Mouse (Mus musculus): ENCODE data around the gene Mcrip2. TPM values are rescaled to one million over a fixed set of nuclear protein-coding genes. Genes with fewer than 3 reads are reported as not detected.

The Mcrip2 gene
- polyA plus RNA-seq, 1 experiment, result 258 TPM

GRCm38 (mm10) chr17:25830806-25831431 is 37.6 kb downstream of the Mcrip2 start:
- TF ChIP-seq POLR2A (IDR thresholded peaks at IDR 0.05; ENCODE audit: low read depth, low read length) (no peak), CTCF (conservative IDR thresholded peaks at IDR 0.05; ENCODE audit: insufficient read depth, insufficient read length, low read depth, low read length) (no peak)
- 81% methylated on average over 14 of the region's 14 CpGs for WGBS
- no peak overlapping the region for H3K4me3 ChIP-seq (ENCODE audit: insufficient read depth, low read depth, low read length)

GRCm38 (mm10) chr17:25830200-25830753 is 38.3 kb downstream of the Mcrip2 start:
- Histone ChIP-seq H3K27ac (ENCODE audit: insufficient read depth, low read depth, low read length) (no peak overlapping the region), H3K27me3 (replicated peaks; ENCODE audit: control insufficient read depth, insufficient read depth, low read length) (no peaks in the 10 kb centered on the region), H3K4me3 (ENCODE audit: insufficient read depth, low read depth, low read length) (no peak overlapping the region), H3K4me1 (ENCODE audit: control insufficient read depth, insufficient read depth, low read length) (peaks cover 20% of the 10 kb centered on the region), H3K36me3 (ENCODE audit: control insufficient read depth, insufficient read depth, low read length) (no peaks in the 10 kb centered on the region)
- 71% methylated on average over 4 of the region's 4 CpGs for WGBS
- peak; percentile 13 for DNase-seq
- TF ChIP-seq POLR2A (IDR thresholded peaks at IDR 0.05; ENCODE audit: low read depth, low read length), result no peak
- no peak for TF ChIP-seq CTCF (conservative IDR thresholded peaks at IDR 0.05; ENCODE audit: insufficient read depth, insufficient read length, low read depth, low read length)

More at GRCm38 (mm10) chr17:25830806-25831431, 37.6 kb downstream of the Mcrip2 start:
- no peaks in the 10 kb centered on the region for H3K36me3 ChIP-seq (ENCODE audit: control insufficient read depth, insufficient read depth, low read length)
- H3K4me1 ChIP-seq (ENCODE audit: control insufficient read depth, insufficient read depth, low read length), result peaks cover 26% of the 10 kb centered on the region
- DNase-seq, result peak; percentile 6
- H3K27ac ChIP-seq (ENCODE audit: insufficient read depth, low read depth, low read length), result no peak overlapping the region
- no peaks in the 10 kb centered on the region for H3K27me3 ChIP-seq (replicated peaks; ENCODE audit: control insufficient read depth, insufficient read depth, low read length)

GRCm38 (mm10) chr17:25829558-25830017 is 39.0 kb downstream of the Mcrip2 start:
- Histone ChIP-seq H3K4me3 (ENCODE audit: insufficient read depth, low read depth, low read length) (peak overlapping the region; percentile 67), H3K4me1 (ENCODE audit: control insufficient read depth, insufficient read depth, low read length) (peaks cover 13% of the 10 kb centered on the region), H3K36me3 (ENCODE audit: control insufficient read depth, insufficient read depth, low read length) (no peaks in the 10 kb centered on the region), H3K27me3 (replicated peaks; ENCODE audit: control insufficient read depth, insufficient read depth, low read length) (no peaks in the 10 kb centered on the region), H3K27ac (ENCODE audit: insufficient read depth, low read depth, low read length) (peak overlapping the region; percentile 72; the same call in 1 of the 2 replicates)
- 24% methylated on average over 8 of the region's 8 CpGs for WGBS
- DNase-seq, result peak; percentile 23
- TF ChIP-seq CTCF (conservative IDR thresholded peaks at IDR 0.05; ENCODE audit: insufficient read depth, insufficient read length, low read depth, low read length) (no peak), POLR2A (IDR thresholded peaks at IDR 0.05; ENCODE audit: low read depth, low read length) (no peak)

- H3K36me3 ChIP-seq (ENCODE audit: control insufficient read depth, insufficient read depth, low read length), result no peaks in the 10 kb centered on the region
- H3K4me3 ChIP-seq (ENCODE audit: insufficient read depth, low read depth, low read length), result peak within 1 kb of the TSS; percentile 67
- H3K4me1 ChIP-seq (ENCODE audit: control insufficient read depth, insufficient read depth, low read length), result peaks cover 18% of the 10 kb centered on the region
- TF ChIP-seq CTCF (conservative IDR thresholded peaks at IDR 0.05; ENCODE audit: insufficient read depth, insufficient read length, low read depth, low read length), result peak; percentile 51
- TF ChIP-seq POLR2A (IDR thresholded peaks at IDR 0.05; ENCODE audit: low read depth, low read length), result peak; percentile 69
- WGBS, result under 1% methylated on average over 32 of the region's 32 CpGs
- peak; percentile 90 for DNase-seq
- no peaks in the 10 kb centered on the region for H3K27me3 ChIP-seq (replicated peaks; ENCODE audit: control insufficient read depth, insufficient read depth, low read length)
- H3K27ac ChIP-seq (ENCODE audit: insufficient read depth, low read depth, low read length), result peak within 1 kb of the TSS; percentile 72
Observed at GRCm38 (mm10) chr17:25828712-25829557, 39.6 kb downstream of the Mcrip2 start, which contains the start of gene Jmjd8. Gene Jmjd8, plus strand, starts transcription at chr17:25828867.

GRCm38 (mm10) chr17:25828223-25828594 is 40.4 kb downstream of the Mcrip2 start:
- Histone ChIP-seq H3K36me3 (ENCODE audit: control insufficient read depth, insufficient read depth, low read length) (no peaks in the 10 kb centered on the region), H3K4me1 (ENCODE audit: control insufficient read depth, insufficient read depth, low read length) (peaks cover 20% of the 10 kb centered on the region), H3K27me3 (replicated peaks; ENCODE audit: control insufficient read depth, insufficient read depth, low read length) (no peaks in the 10 kb centered on the region), H3K4me3 (ENCODE audit: insufficient read depth, low read depth, low read length) (peak overlapping the region; percentile 67; the same call in 1 of the 2 replicates), H3K27ac (ENCODE audit: insufficient read depth, low read depth, low read length) (no peak overlapping the region)
- no peak for DNase-seq
- 81% methylated on average over 8 of the region's 8 CpGs for WGBS
- TF ChIP-seq POLR2A (IDR thresholded peaks at IDR 0.05; ENCODE audit: low read depth, low read length) (no peak), CTCF (conservative IDR thresholded peaks at IDR 0.05; ENCODE audit: insufficient read depth, insufficient read length, low read depth, low read length) (no peak)

- no peak overlapping the region for H3K27ac ChIP-seq (ENCODE audit: insufficient read depth, low read depth, low read length)
- H3K27me3 ChIP-seq (replicated peaks; ENCODE audit: control insufficient read depth, insufficient read depth, low read length), result no peaks in the 10 kb centered on the region
- no peak for DNase-seq
- TF ChIP-seq POLR2A (IDR thresholded peaks at IDR 0.05; ENCODE audit: low read depth, low read length) (no peak), CTCF (conservative IDR thresholded peaks at IDR 0.05; ENCODE audit: insufficient read depth, insufficient read length, low read depth, low read length) (no peak)
- WGBS, result 89% methylated on average over 22 of the region's 22 CpGs
- no peak overlapping the region for H3K4me3 ChIP-seq (ENCODE audit: insufficient read depth, low read depth, low read length)
- no peaks in the 10 kb centered on the region for H3K36me3 ChIP-seq (ENCODE audit: control insufficient read depth, insufficient read depth, low read length)
- H3K4me1 ChIP-seq (ENCODE audit: control insufficient read depth, insufficient read depth, low read length), result peaks cover 20% of the 10 kb centered on the region
Observed at GRCm38 (mm10) chr17:25827546-25828222, 40.9 kb downstream of the Mcrip2 start.

Data from kidney, adult 2 months (tissue).